Mouse (Mus musculus) olfactory bulb, adult 2 months (tissue): ENCODE data around the gene Ect2l. TPM values are rescaled to one million over a fixed set of nuclear protein-coding genes. Genes with fewer than 3 reads are reported as not detected.
A peak's percentile ranks its signal among the peaks of the same experiment; 100 is the strongest.

Source experiments
- H3K27ac ChIP-seq: fragments of 200-500 bp; 2 replicates; pipeline ENCODE4 v1.5.1; 2012; ENCODE audit warnings: low read depth, low read length; ENCODE audit not compliant: insufficient read depth
- H3K4me1 ChIP-seq: fragments of 200-500 bp; 2 replicates; pipeline ENCODE4 v1.6.1; 2012; ENCODE audit warnings: low read length; ENCODE audit not compliant: control insufficient read depth, insufficient read depth
- H3K4me3 ChIP-seq: fragments of 200-500 bp; 2 replicates; pipeline ENCODE4 v1.5.1; 2012; ENCODE audit warnings: mild to moderate bottlenecking, low read depth, low read length, moderate library complexity; ENCODE audit not compliant: insufficient read depth
- CTCF ChIP-seq: fragments of 200-500 bp; IDR thresholded peaks from 2 replicates; pipeline ENCODE4 v1.5.1; 2012; ENCODE audit warnings: low read depth, mild to moderate bottlenecking, low read length, moderate library complexity; ENCODE audit not compliant: insufficient read depth
- POLR2A ChIP-seq: fragments of 200-500 bp; IDR thresholded peaks from 2 replicates; pipeline ENCODE4 v1.6.1; 2012; ENCODE audit warnings: mild to moderate bottlenecking, low read depth, low read length, moderate library complexity; ENCODE audit not compliant: insufficient read depth
- WGBS: fragments of 180-500 bp; shearing (Covaris S2); methylation state at CpG from one replicate; pipeline ENCODE4 v1.1.7; 2018; 5-methylcytosine and 5-hydroxymethylcytosine counted together
- polyA plus RNA-seq: library from polyadenylated mRNA; stranded (reverse); fragments of >200 nt; gene quantifications from 2 replicates; pipeline ENCODE4 v1.2.4, GENCODE M21; 2012; ENCODE audit warnings: low replicate concordance; ENCODE audit not compliant: missing spikeins, insufficient read depth, insufficient read length

Gene Ect2l
- polyA plus RNA-seq, 1 experiment: not detected

GRCm38 (mm10) chr10:18197206-18197979 lies 13.3 kb downstream of the Ect2l start:
- peaks cover 3% of the 10 kb centered on the region; the same call in 1 of the 2 replicates for H3K4me1 ChIP-seq
- TF ChIP-seq POLR2A (no peak), CTCF (no peak)
- H3K4me3 ChIP-seq: peak overlapping the region; percentile 34
- H3K27ac ChIP-seq: no peak overlapping the region
- 34% methylated on average over 14 of the region's 14 CpGs for WGBS

DNA sequence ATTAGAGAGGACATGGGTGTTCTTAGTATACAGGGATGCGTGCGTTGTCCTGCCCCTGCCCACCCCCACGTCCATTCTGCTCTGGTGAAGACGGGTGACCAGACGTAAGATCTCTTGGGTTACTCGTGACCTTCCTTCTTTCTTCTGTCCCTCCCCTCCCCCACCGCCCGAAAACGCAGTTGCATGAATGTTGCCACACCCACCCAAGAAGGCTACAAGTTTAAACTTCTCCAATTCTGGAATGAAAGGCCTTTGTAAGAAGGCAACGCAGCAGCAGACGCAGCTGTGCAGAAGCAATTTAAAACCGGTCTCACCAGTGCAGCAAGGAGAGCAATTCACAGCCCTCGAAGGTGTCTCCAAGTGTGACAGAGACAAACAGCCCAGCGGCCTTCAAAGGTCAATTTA lies 16.0 kb downstream of the Ect2l start:
- Histone ChIP-seq H3K27ac (no peak overlapping the region), H3K4me1 (peaks cover 3% of the 10 kb centered on the region; the same call in 1 of the 2 replicates), H3K4me3 (no peak overlapping the region)
- 70% methylated on average over 14 of the region's 14 CpGs for WGBS
- TF ChIP-seq POLR2A (no peak), CTCF (no peak)

DNA sequence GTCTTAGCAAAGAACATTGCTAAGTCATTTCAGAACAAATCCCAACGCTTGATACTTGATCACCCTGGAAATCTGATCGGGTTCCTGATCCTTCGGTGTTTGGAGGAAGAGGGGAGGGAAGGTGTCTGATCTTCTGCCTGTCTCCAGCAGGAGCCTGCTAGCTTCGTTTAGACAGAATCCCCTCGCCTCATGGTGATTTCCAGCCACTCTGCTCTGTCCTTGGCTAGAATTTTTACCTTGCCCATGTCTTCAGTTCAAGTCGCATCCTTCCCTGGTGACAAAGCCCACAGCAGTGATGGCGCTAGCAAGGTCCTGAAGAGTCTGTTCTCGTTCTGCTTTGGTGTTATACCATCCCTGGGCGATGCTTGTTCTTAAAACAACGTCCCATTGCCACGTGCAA lies 16.5 kb downstream of the Ect2l start:
- no peak for TF ChIP-seq CTCF
- no peak for TF ChIP-seq POLR2A

GRCm38 (mm10) chr10:18193221-18193620 lies 17.5 kb downstream of the Ect2l start:
- no peak for TF ChIP-seq POLR2A
- no peak for TF ChIP-seq CTCF
- Histone ChIP-seq H3K4me3 (no peak overlapping the region), H3K4me1 (peaks cover 3% of the 10 kb centered on the region; the same call in 1 of the 2 replicates), H3K27ac (no peak overlapping the region)
- WGBS: 84% methylated on average over 11 of the region's 11 CpGs

More for the DNA sequence above, 16.5 kb downstream of the Ect2l start:
- WGBS: 86% methylated on average over 11 of the region's 11 CpGs
- no peak overlapping the region for H3K4me3 ChIP-seq
- no peak overlapping the region for H3K27ac ChIP-seq
- H3K4me1 ChIP-seq: peaks cover 3% of the 10 kb centered on the region; the same call in 1 of the 2 replicates

DNA sequence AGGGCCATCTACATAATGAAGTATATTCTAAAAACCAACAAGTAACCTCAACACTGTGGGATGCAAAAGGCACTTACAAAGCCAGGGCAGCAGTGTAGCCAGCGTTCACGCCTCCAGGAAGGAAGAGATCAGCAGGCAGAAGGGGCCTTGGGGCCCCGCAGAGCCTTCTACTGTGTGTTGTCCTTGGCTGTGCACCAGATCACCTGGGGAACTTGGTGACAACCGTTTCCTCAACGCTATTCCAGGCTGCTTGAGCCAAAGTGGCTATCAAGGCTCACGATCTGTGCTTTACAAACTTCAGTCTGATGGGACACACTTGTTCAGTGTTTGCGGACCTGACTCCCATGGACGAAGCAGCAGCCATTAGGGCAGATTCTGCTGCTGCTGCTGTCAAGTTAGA lies 19.0 kb downstream of the Ect2l start:
- no peak overlapping the region for H3K4me3 ChIP-seq
- no peaks in the 10 kb centered on the region for H3K4me1 ChIP-seq
- WGBS: 70% methylated on average over 8 of the region's 8 CpGs
- TF ChIP-seq POLR2A: no peak
- TF ChIP-seq CTCF: no peak
- no peak overlapping the region for H3K27ac ChIP-seq

DNA sequence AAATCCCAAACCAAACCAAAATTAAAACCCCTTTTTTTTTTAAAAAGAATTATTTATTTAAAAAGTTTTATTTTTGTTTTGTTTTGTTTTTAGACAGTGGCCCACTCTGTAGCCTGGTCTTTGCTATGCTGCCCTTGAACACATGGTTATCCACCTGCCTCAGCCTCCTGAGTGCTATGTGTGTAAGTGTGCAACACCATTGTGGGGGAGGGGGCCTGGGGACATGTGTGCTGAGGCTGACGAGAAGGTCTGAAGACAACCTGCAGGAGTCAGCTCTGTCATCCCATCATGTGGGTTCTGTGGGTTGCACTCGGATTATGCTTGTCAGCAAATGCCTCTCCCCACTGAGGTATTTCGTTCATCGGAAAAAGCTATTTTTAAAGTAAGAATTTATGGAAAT lies 21.2 kb downstream of the Ect2l start:
- TF ChIP-seq CTCF: no peak
- no peak for TF ChIP-seq POLR2A
- 92% methylated on average over 4 of the region's 4 CpGs for WGBS
- Histone ChIP-seq H3K4me3 (no peak overlapping the region), H3K4me1 (no peaks in the 10 kb centered on the region), H3K27ac (no peak overlapping the region)

GRCm38 (mm10) chr10:18188564-18188963 lies 22.1 kb downstream of the Ect2l start:
- WGBS: 93% methylated on average over 6 of the region's 6 CpGs
- Histone ChIP-seq H3K27ac (no peak overlapping the region), H3K4me1 (no peaks in the 10 kb centered on the region), H3K4me3 (no peak overlapping the region)
- no peak for TF ChIP-seq CTCF

GRCm38 (mm10) chr10:18182246-18182645 lies 28.4 kb downstream of the Ect2l start:
- no peak overlapping the region for H3K4me3 ChIP-seq
- no peaks in the 10 kb centered on the region for H3K4me1 ChIP-seq
- WGBS: 76% methylated on average over 5 of the region's 5 CpGs
- no peak overlapping the region for H3K27ac ChIP-seq
- TF ChIP-seq POLR2A (no peak), CTCF (no peak)

GRCm38 (mm10) chr10:18177304-18177703 lies 33.4 kb downstream of the Ect2l start:
- Histone ChIP-seq H3K4me1 (no peaks in the 10 kb centered on the region), H3K4me3 (no peak overlapping the region), H3K27ac (no peak overlapping the region)
- 65% methylated on average over 2 of the region's 2 CpGs for WGBS
- TF ChIP-seq CTCF (no peak), POLR2A (no peak)
